Mouse (Mus musculus) thymus, adult 2 months (tissue): Measurements from ENCODE around the gene Hmga2. TPM values are rescaled to one million over a fixed set of nuclear protein-coding genes. Genes with fewer than 3 reads are reported as not detected.

Source experiments
- DNase-seq: peaks from one replicate; pipeline ENCODE4 v3.0.0; 2021
- H3K27ac ChIP-seq: fragments of 200-500 bp; 2 replicates; pipeline ENCODE4 v1.5.1; 2012; ENCODE audit warnings: low read length, control low read depth; ENCODE audit not compliant: control insufficient read depth, insufficient read depth
- H3K27me3 ChIP-seq: fragments of 200-500 bp; 2 replicates; pipeline ENCODE4 v1.6.1; 2012; ENCODE audit warnings: mild to moderate bottlenecking, low read length, moderate library complexity, mixed read lengths; ENCODE audit not compliant: control insufficient read depth, insufficient read depth
- H3K36me3 ChIP-seq: fragments of 200-500 bp; 2 replicates; pipeline ENCODE4 v1.6.1; 2012; ENCODE audit warnings: mild to moderate bottlenecking, low read length, moderate library complexity; ENCODE audit not compliant: control insufficient read depth, insufficient read depth
- H3K4me1 ChIP-seq: fragments of 200-500 bp; replicated peaks from 2 replicates; pipeline ENCODE4 v1.6.1; 2012; ENCODE audit warnings: low read length; ENCODE audit not compliant: control insufficient read depth, insufficient read depth
- H3K4me3 ChIP-seq: fragments of 200-500 bp; 2 replicates; pipeline ENCODE4 v1.5.1; 2012; ENCODE audit warnings: mild to moderate bottlenecking, low read length, control low read depth, moderate library complexity; ENCODE audit not compliant: control insufficient read depth, insufficient read depth
- CTCF ChIP-seq: fragments of 200-500 bp; IDR thresholded peaks from 2 replicates; pipeline ENCODE4 v1.5.1; 2012; ENCODE audit warnings: mild to moderate bottlenecking, control low read depth, low read length, moderate library complexity, borderline replicate concordance; ENCODE audit not compliant: control insufficient read depth, poor library complexity, insufficient read depth; ENCODE audit errors: extremely low read depth
- POLR2A ChIP-seq: fragments of 200-500 bp; IDR thresholded peaks from 2 replicates; pipeline ENCODE4 v1.6.1; 2012; ENCODE audit warnings: mild to moderate bottlenecking, low read length, control low read depth, moderate library complexity; ENCODE audit not compliant: control insufficient read depth, poor library complexity, insufficient read depth; ENCODE audit errors: extremely low read depth
- WGBS: fragments of 180-500 bp; shearing (Covaris S2); methylation state at CpG from one replicate; pipeline ENCODE4 v1.1.7; 2018; 5-methylcytosine and 5-hydroxymethylcytosine counted together
- polyA plus RNA-seq: library from polyadenylated mRNA; depleted of rRNA; stranded (reverse); fragments of >200 nt; gene quantifications from 2 replicates; pipeline ENCODE4 v1.2.3, GENCODE M21; 2012

Gene Hmga2
- polyA plus RNA-seq, 1 experiment = 0.05 TPM

DNA sequence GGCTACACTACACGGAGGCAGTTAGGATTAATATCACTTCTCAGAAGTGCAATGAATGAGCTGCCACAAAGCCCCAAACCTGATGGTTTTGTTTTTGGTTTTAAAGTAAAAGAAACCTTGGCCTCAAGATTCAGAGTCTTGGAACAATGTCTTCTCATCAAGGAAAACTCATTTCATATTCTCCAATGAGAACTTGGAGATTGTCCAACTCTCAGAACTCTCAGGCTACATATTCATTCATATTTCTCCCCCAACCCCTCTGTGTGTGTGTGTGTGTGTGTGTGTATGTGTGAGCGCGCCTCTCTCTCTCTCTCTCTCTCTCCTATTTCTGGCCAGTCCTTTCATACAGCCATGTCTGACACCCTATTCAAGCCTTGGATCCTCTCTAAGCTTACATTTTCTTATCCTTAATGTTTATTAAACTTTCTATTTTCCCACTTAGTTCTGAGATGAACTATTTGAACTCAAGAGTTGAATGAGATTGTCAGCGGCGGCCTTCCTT is 46.5 kb downstream of the Hmga2 start:
- 93% methylated on average over 5 of the region's 5 CpGs for WGBS
- Histone ChIP-seq H3K27ac (no peak overlapping the region), H3K4me3 (no peak overlapping the region), H3K27me3 (no peaks in the 10 kb centered on the region), H3K4me1 (no peaks in the 10 kb centered on the region), H3K36me3 (no peaks in the 10 kb centered on the region)
- TF ChIP-seq CTCF = no peak
- no peak for TF ChIP-seq POLR2A
- no peak for DNase-seq

DNA sequence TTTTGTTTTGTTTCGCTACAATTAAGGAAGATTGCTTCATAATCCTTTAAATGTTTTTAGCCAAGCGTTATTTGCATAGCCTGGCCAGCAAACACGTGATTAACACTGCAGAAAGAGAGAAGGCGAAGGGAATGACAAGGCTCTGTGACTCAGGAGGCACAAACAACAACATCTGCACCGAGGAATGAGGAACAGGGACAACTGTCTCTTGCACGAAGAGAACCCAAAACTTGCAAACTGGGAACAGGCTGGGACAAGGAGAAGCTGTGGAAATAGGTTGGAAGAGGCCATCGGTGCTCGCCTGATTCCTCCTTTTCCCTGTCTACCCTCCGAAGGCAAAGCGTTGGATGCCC is 47.1 kb downstream of the Hmga2 start:
- DNase-seq = no peak
- Histone ChIP-seq H3K4me3 (no peak overlapping the region), H3K27ac (no peak overlapping the region), H3K4me1 (no peaks in the 10 kb centered on the region), H3K36me3 (no peaks in the 10 kb centered on the region), H3K27me3 (no peaks in the 10 kb centered on the region)
- no peak for TF ChIP-seq POLR2A
- TF ChIP-seq CTCF = no peak
- whole genome bisulfite sequencing = 69% methylated on average over 10 of the region's 10 CpGs

DNA sequence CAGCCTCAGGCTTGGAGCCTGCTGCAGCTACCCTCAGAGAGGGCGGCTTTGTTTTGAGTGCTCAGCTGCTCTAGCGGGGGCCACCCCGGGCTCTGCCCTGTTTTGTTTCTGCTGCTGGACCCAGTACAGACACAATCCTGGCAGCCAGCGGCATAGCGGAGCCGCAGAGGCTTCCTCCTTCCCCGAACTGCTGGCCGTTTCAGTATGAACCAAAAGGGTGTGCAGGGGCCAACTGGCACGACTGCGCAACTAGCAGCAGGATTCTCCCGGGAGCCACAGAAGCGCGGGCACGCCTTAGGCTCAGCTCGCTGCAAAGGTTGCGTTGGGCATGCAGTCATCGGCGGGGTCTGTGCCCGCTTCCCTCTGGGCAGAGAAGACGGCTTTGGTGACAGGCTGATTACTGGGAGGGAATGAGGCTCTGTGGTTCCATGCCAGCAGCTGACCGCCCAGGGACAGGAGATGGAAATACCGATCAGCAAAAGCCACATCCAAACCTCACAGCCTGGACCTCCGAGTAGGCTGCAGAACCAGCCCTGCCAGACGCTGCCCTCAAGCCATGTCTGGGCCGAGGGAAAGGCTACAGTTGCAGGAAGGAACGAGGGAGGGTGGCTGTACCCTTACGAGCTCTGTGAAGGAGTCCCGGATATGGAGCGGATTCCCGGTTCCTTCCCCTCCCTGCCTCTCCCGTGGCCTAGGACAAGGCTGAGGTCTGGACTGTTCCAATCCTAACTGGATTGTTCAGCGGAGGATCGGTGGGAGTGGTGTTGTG is 47.7 kb downstream of the Hmga2 start:
- TF ChIP-seq POLR2A = no peak
- TF ChIP-seq CTCF = no peak
- Histone ChIP-seq H3K27me3 (no peaks in the 10 kb centered on the region), H3K27ac (no peak overlapping the region), H3K36me3 (no peaks in the 10 kb centered on the region), H3K4me3 (no peak overlapping the region), H3K4me1 (no peaks in the 10 kb centered on the region)
- WGBS = 60% methylated on average over 33 of the region's 33 CpGs
- no peak for DNase-seq

DNA sequence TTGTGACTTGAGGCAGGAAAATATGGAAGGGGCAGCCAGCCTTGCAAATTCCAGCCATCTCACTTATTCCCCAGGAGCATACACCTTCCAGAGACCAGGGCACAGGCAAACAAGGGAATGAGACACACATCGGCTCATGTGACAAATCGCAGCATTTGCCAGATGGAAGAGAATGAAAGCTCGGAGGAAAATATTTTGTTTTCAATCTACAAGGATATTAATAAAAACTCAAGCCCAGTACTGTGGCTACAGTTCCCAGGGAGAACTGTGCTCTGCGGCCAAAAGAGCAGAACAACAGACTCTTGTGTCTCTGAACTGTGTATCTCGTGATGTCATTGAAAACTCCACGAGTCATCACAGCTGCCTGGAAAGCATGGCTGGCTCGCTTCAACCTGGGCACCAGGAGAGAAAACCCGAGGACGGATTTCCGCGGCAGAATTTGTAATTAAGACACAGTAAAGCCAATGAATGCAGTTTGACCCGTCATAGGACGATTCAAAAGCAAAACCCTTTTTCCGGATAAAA is 50.1 kb downstream of the Hmga2 start:
- H3K4me1 ChIP-seq = no peaks in the 10 kb centered on the region
- no peaks in the 10 kb centered on the region for H3K36me3 ChIP-seq
- H3K4me3 ChIP-seq = no peak overlapping the region
- H3K27ac ChIP-seq = no peak overlapping the region
- TF ChIP-seq POLR2A (no peak), CTCF (no peak)
- H3K27me3 ChIP-seq = no peaks in the 10 kb centered on the region
- no peak for DNase-seq
- WGBS = 94% methylated on average over 14 of the region's 14 CpGs

DNA sequence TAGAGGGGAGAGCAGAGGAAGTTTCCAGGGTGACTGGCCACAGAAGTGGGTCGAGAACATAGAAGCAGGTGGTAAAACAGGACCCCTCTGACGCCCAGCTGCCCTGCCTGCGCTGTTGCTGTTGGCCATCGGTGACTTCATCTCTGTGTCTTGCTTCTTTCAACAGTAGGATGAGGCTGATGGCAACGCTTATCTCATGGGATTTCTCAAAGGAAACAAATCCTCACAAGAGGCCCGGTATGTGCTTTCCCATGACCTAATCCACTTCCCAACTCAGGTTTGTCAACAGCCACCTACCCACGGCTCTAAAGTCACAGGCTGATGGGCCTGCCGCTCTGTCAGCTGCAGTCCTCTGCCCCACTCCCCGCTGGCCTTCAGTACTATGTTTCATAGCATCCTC is 52.3 kb downstream of the Hmga2 start:
- H3K36me3 ChIP-seq = no peaks in the 10 kb centered on the region
- H3K27ac ChIP-seq = no peak overlapping the region
- 88% methylated on average over 9 of the region's 9 CpGs for WGBS
- no peak overlapping the region for H3K4me3 ChIP-seq
- H3K4me1 ChIP-seq = no peaks in the 10 kb centered on the region
- no peaks in the 10 kb centered on the region for H3K27me3 ChIP-seq
- no peak for DNase-seq
- TF ChIP-seq POLR2A (no peak), CTCF (no peak)

DNA sequence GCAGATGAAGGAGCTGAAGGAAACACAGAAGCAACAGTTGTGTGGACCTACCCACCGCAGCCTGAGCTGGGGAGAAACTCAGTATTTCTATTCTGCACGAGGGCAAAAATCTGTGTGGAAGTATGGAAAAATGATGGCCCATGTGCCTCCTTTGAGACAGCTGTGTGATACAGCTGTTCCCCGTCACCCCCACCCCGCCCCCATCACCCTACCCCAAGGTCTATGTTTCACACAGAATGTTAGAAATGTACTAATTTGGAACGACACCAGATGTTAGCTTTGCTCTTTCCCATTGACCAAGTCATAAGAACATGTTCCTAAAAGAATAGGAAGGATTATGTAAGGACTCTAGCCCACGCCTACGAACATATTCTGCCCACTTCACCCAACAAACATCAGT is 53.0 kb downstream of the Hmga2 start:
- no peak for TF ChIP-seq CTCF
- TF ChIP-seq POLR2A = no peak
- no peak for DNase-seq
- no peaks in the 10 kb centered on the region for H3K4me1 ChIP-seq
- H3K4me3 ChIP-seq = no peak overlapping the region
- 81% methylated on average over 7 of the region's 7 CpGs for WGBS
- no peak overlapping the region for H3K27ac ChIP-seq
- no peaks in the 10 kb centered on the region for H3K36me3 ChIP-seq
- no peaks in the 10 kb centered on the region for H3K27me3 ChIP-seq

DNA sequence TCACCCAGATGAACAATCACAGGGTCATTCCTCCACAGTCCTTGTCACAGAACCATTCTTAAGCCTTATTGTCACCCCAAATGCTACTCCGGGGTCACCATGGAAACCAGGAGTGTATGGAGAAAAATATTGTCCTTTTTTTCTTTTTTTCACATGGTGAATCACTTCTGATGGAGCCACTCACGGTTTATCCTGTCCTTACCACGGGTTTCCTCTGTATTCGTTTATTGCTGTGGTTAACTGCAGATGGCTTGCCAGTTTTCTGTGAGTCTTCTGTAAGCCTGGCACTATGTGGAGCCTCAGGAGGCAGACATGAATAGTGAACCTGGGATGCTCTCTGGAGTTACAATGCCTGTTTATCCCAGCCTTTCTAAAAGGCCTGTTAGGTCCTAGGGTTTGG is 53.4 kb downstream of the Hmga2 start:
- H3K4me1 ChIP-seq = no peaks in the 10 kb centered on the region
- no peak for DNase-seq
- TF ChIP-seq POLR2A (no peak), CTCF (no peak)
- no peak overlapping the region for H3K27ac ChIP-seq
- WGBS = 12% methylated on average over 4 of the region's 4 CpGs
- no peaks in the 10 kb centered on the region for H3K27me3 ChIP-seq
- H3K36me3 ChIP-seq = no peaks in the 10 kb centered on the region
- H3K4me3 ChIP-seq = no peak overlapping the region
